Mouse (Mus musculus): ENCODE measurements around the gene Oprd1.

GRCm38 (mm10) chr4:132156941-132157622, 12.8 kb upstream of the Oprd1 start:
- TF ChIP-seq CTCF (conservative IDR thresholded peaks at IDR 0.05; ENCODE audit: low read length) (no peak), NANOG (IDR thresholded peaks at IDR 0.05; ENCODE audit: borderline replicate concordance, low read length) (no peak)

Measured in E14TG2a.4 (cell line).